Mouse (Mus musculus) limb, embryonic 14.5 days (tissue): Measurements from ENCODE around the gene Epha6. TPM values are rescaled to one million over a fixed set of nuclear protein-coding genes. Genes with fewer than 3 reads are reported as not detected.

Source experiments
- ATAC-seq: fragments of 200-750 bp; cut with Nextera tagmentation; 2 replicates; pipeline ENCODE4 v1.8.0; 2017; ENCODE audit warnings: low read depth, moderate number of reproducible peaks, moderate TSS enrichment; ENCODE audit not compliant: low FRiP score
- DNase-seq: peaks from one replicate; pipeline ENCODE4 v3.0.0-alpha.2; 2015; ENCODE audit warnings: low spot score
- H3K27ac ChIP-seq: fragments of 300-500 bp; sonication (generic); replicated peaks from 2 replicates; pipeline ENCODE4 v1.5.1; 2014; ENCODE audit warnings: low read depth, mild to moderate bottlenecking, low read length, moderate library complexity, mixed read lengths
- H3K27me3 ChIP-seq: fragments of 300-500 bp; sonication (generic); 2 replicates; pipeline ENCODE4 v1.6.1; 2014; ENCODE audit warnings: low read length, mixed read lengths; ENCODE audit not compliant: control insufficient read depth, insufficient read depth
- H3K36me3 ChIP-seq: fragments of 300-500 bp; sonication (generic); 2 replicates; pipeline ENCODE4 v1.6.1; 2014; ENCODE audit warnings: mild to moderate bottlenecking, low read length, moderate library complexity, mixed read lengths; ENCODE audit not compliant: control insufficient read depth, insufficient read depth
- H3K4me1 ChIP-seq: fragments of 300-500 bp; sonication (generic); 2 replicates; pipeline ENCODE4 v1.6.1; 2014; ENCODE audit warnings: antibody characterized with exemption, low read length, mixed read lengths; ENCODE audit not compliant: control insufficient read depth, insufficient read depth
- H3K4me2 ChIP-seq: fragments of 300-500 bp; sonication (generic); replicated peaks from 2 replicates; pipeline ENCODE4 v1.6.1; 2014; ENCODE audit warnings: low read depth, mild to moderate bottlenecking, low read length, moderate library complexity; ENCODE audit not compliant: severe bottlenecking
- H3K4me3 ChIP-seq: fragments of 300-500 bp; sonication (generic); replicated peaks from 2 replicates; pipeline ENCODE4 v1.5.1; 2014; ENCODE audit warnings: low read length
- H3K9ac ChIP-seq: fragments of 300-500 bp; sonication (generic); 2 replicates; pipeline ENCODE4 v1.6.1; 2014; ENCODE audit warnings: mild to moderate bottlenecking, low read depth, low read length, moderate library complexity; ENCODE audit not compliant: severe bottlenecking
- H3K9me3 ChIP-seq: fragments of 300-500 bp; sonication (generic); 2 replicates; pipeline ENCODE4 v1.6.1; 2016; ENCODE audit warnings: low read length; ENCODE audit not compliant: control insufficient read depth
- POLR2A ChIP-seq: fragments of 200-500 bp; IDR thresholded peaks from 2 replicates; pipeline ENCODE4 v1.8.0; 2012; ENCODE audit warnings: inconsistent platforms, mild to moderate bottlenecking, moderate library complexity, borderline replicate concordance; ENCODE audit not compliant: insufficient read depth, insufficient read length; ENCODE audit errors: extremely low read depth
- WGBS: fragments of 180-500 bp; shearing (Covaris S2); extraction: QIAGEN DNeasy Blood & Tissue Kit; methylation state at CpG from one replicate; pipeline ENCODE4 v1.1.7; 2014; 5-methylcytosine and 5-hydroxymethylcytosine counted together
- polyA plus RNA-seq, 2 experiments: library from polyadenylated mRNA; depleted of rRNA in 1 of 2; stranded (reverse) in 1 of 2; unstranded in 1 of 2; fragments of >200 nt; fragmentation: Nextera tagmentation in 1 of 2; extraction: Ambion mirVana in 1 of 2; gene quantifications; 2 replicates each; pipeline versions ENCODE4 v1.2.1 to v1.2.3; 2012 to 2014

Gene Epha6
- polyA plus RNA-seq, 2 experiments = 0.35 to 0.67 TPM

DNA sequence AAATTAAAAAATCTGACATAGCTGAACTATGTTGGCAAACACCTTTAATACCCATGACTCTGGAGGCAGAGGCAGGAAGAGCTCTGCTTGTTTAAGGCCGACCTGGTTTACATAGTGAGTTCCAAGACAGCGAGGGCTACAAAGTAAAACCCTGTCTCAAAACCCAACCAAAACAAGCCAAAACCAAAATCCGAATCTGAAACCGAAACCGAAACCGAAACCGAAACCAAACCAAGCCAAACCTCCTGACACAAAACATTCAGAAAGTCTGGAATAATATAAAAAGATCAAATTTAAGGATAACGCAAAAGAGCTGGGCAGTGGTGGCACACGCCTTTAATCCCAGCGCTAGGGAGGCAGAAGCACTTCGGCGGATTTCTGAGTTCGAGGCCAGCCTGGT lies 725.3 kb downstream of the Epha6 start:
- no peaks in the 10 kb centered on the region for H3K4me1 ChIP-seq
- no peaks in the 10 kb centered on the region for H3K27me3 ChIP-seq
- no peak for ATAC-seq
- no peak overlapping the region for H3K9ac ChIP-seq
- H3K36me3 ChIP-seq = no peaks in the 10 kb centered on the region
- DNase-seq = no peak
- H3K27ac ChIP-seq = no peak overlapping the region
- H3K4me2 ChIP-seq = no peak overlapping the region
- H3K9me3 ChIP-seq = no peaks in the 10 kb centered on the region
- no peak overlapping the region for H3K4me3 ChIP-seq
- WGBS = 97% methylated on average over 13 of the region's 13 CpGs
- TF ChIP-seq POLR2A = no peak

DNA sequence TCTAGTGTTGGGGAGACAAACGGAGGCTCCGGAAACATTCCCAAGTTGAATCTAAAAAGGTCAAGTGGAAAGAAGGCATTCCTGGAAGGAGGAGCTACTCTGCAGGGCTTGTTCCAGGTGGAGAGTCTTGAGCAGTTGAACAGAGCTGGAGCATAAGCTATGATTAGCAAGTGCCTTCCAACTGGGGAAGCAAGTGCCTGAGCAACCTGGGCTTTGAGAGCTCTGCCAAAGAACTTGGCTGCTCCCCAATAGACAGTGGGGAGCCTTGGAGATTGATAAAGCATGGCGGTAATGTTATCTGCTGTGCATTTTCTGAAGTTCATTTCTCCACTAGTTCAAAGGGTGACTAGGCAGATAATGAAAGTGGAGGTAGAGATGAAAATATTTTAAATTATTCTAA lies 733.5 kb downstream of the Epha6 start:
- Histone ChIP-seq H3K27me3 (no peaks in the 10 kb centered on the region), H3K4me3 (no peak overlapping the region), H3K9me3 (no peaks in the 10 kb centered on the region), H3K36me3 (no peaks in the 10 kb centered on the region), H3K4me2 (no peak overlapping the region), H3K4me1 (no peaks in the 10 kb centered on the region), H3K9ac (no peak overlapping the region), H3K27ac (no peak overlapping the region)
- ATAC-seq = no peak
- no peak for TF ChIP-seq POLR2A
- no peak for DNase-seq
- WGBS = 90% methylated on average over 3 of the region's 3 CpGs

DNA sequence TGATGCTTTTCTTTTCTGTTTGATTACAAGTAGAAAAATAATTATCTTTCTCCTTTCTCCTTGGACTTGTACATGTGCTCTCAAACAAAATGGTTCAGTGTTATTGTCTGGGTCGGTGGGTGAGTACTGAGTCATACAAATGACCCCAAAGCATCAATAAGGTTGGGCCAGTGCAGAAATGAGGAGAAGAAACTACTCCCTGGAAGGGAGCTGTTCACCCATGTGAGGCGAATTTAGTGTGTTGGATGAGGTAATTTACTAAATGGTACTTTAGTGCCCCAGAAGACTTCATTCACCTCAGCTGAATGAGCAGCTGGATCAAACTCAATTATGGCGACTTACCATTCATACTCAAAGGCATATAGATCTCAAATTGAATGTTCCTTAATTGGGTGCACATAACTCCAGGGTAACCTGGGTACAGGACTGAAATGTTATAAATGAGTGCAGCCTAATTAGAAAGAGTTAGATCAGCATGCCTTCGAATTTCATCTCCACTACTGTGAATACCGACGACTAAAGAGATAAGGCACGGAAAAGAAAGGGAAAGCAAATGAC lies 751.1 kb downstream of the Epha6 start:
- H3K27ac ChIP-seq = no peak overlapping the region
- no peak overlapping the region for H3K4me2 ChIP-seq
- 78% methylated on average over 7 of the region's 7 CpGs for WGBS
- H3K4me3 ChIP-seq = no peak overlapping the region
- H3K27me3 ChIP-seq = no peaks in the 10 kb centered on the region
- no peaks in the 10 kb centered on the region for H3K9me3 ChIP-seq
- H3K36me3 ChIP-seq = no peaks in the 10 kb centered on the region
- TF ChIP-seq POLR2A = no peak
- H3K4me1 ChIP-seq = no peaks in the 10 kb centered on the region
- H3K9ac ChIP-seq = no peak overlapping the region
- ATAC-seq = no peak
- DNase-seq = no peak

DNA sequence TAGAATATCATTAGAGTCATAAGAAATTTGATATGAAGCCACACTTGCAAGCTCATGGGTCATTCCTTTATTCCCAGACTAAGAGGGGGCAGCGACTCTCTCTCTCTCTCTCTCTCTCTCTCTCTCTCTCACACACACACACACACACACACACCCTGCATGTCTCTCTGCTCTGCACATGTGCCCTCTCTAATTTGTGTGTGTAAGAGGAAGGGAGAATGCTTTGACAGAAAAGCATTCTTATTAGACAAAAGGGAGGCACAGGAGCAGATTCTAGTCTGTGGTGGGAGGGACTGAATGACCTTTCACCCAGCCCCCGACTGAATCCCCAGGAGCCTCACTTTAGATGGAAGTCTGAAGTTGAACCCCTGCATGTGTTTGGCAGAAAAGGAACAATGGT lies 752.6 kb downstream of the Epha6 start:
- no peak overlapping the region for H3K4me3 ChIP-seq
- WGBS = 57% methylated on average over 2 of the region's 2 CpGs
- no peaks in the 10 kb centered on the region for H3K9me3 ChIP-seq
- ATAC-seq (no peak; the same call in 1 of the 2 replicates), DNase-seq (no peak)
- H3K27me3 ChIP-seq = no peaks in the 10 kb centered on the region
- no peak overlapping the region for H3K27ac ChIP-seq
- H3K4me2 ChIP-seq = no peak overlapping the region
- TF ChIP-seq POLR2A = no peak
- no peaks in the 10 kb centered on the region for H3K36me3 ChIP-seq
- no peak overlapping the region for H3K9ac ChIP-seq
- H3K4me1 ChIP-seq = no peaks in the 10 kb centered on the region

DNA sequence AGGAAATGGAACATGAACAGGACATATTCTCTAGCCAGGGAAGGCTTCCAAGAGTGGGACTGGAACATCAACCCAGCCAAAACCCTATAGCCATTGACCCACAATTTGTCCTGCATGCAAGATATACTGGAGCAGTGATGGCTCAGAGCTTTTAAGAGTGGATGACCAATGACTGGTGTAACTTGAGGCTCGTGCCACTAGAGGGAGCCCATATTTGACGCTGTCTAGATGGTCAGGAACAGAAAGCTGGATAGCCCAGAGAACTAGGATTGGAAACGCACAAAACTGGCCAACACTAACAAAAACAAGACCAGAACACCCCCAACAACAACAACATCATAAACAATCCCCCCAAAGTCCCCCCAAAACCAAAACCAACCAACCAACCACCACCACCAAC lies 758.8 kb downstream of the Epha6 start:
- Histone ChIP-seq H3K9me3 (no peaks in the 10 kb centered on the region), H3K9ac (no peak overlapping the region), H3K36me3 (no peaks in the 10 kb centered on the region), H3K27ac (no peak overlapping the region), H3K4me1 (no peaks in the 10 kb centered on the region), H3K4me2 (no peak overlapping the region), H3K4me3 (no peak overlapping the region), H3K27me3 (no peaks in the 10 kb centered on the region)
- no peak for TF ChIP-seq POLR2A
- DNase-seq = peak; percentile 22
- 10% methylated on average over 3 of the region's 3 CpGs for WGBS
- no peak for ATAC-seq

DNA sequence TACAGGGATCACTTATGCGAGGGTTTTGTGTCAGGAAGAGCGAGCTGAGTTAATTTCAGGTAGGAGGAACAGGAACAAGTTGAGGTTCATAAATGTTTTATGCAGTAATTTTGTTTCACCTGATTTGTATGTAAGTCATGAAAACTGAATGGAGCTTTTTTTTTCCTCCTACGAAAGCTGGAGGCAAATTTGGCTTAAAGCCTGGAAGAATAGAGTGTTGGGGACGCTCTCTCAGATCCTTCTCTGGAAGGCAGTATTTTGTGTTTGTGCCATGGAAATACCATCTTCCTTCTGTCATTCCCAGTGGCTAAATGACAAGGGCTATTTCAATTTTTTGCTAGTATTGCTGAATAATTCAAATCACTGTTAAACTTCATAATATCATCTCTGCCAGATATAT lies 768.6 kb downstream of the Epha6 start:
- 72% methylated on average over 4 of the region's 4 CpGs for WGBS

More for the DNA sequence above, 768.6 kb downstream of the Epha6 start:
- ATAC-seq (no peak), DNase-seq (no peak)
- H3K27me3 ChIP-seq = no peaks in the 10 kb centered on the region
- H3K36me3 ChIP-seq = no peaks in the 10 kb centered on the region
- no peak overlapping the region for H3K4me3 ChIP-seq
- H3K4me1 ChIP-seq = no peaks in the 10 kb centered on the region
- TF ChIP-seq POLR2A = no peak
- no peak overlapping the region for H3K27ac ChIP-seq
- no peak overlapping the region for H3K9ac ChIP-seq
- H3K9me3 ChIP-seq = no peaks in the 10 kb centered on the region
- H3K4me2 ChIP-seq = no peak overlapping the region
